Mouse (Mus musculus) liver, embryonic 14.5 days (tissue): ENCODE measurements around the gene Arel1.

ENCODE experiments used
- CTCF ChIP-seq: IDR thresholded peaks from 2 replicates; pipeline ENCODE4 v1.5.1; 2016; ENCODE audit warnings: antibody characterized with exemption, low read depth, control low read depth
- EP300 ChIP-seq: IDR thresholded peaks from 2 replicates; pipeline ENCODE4 v1.6.1; 2016; ENCODE audit warnings: antibody characterized with exemption, low read depth

DNA sequence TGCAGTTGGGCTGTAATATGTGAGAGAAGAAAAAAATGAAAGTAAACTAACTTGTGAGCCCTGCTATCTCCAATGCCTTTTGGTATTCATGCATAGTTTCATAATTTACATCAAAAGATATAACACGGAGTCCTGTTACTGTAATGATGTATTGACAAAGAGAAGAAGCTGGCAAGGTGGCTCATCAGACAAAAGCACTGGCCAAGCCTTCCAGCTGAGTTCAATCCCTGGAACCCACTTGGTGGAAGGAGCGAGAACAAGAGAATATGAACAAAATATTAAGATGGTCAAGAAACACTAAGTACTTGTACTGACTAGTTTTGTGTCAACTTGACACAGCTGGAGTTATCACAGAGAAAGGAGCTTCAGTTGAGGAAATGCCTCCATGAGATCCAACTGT is 98.4 kb downstream of the Arel1 start:
- TF ChIP-seq CTCF = no peak
- no peak for TF ChIP-seq EP300
